Mouse (Mus musculus) bone marrow, adult 2 months (tissue): Measurements from ENCODE around the gene Tmem117.

Experiments used
- CTCF ChIP-seq: fragments of 200-500 bp; IDR thresholded peaks from 2 replicates; pipeline ENCODE4 v1.5.1; 2011; ENCODE audit warnings: low read length, control low read depth; ENCODE audit not compliant: control insufficient read depth, insufficient read depth
- POLR2A ChIP-seq: fragments of 200-500 bp; IDR thresholded peaks from 2 replicates; pipeline ENCODE4 v1.6.1; 2011; ENCODE audit warnings: low read depth, mild to moderate bottlenecking, control low read depth, low read length, borderline replicate concordance; ENCODE audit not compliant: control insufficient read depth

- no peak for TF ChIP-seq CTCF
- no peak for TF ChIP-seq POLR2A
Measured at GRCm38 (mm10) chr15:94981798-94982197, 352.8 kb downstream of the Tmem117 start.
